Comparison of ENCODE assay signal across 8 mouse cellular contexts in the genomic region with DNA sequence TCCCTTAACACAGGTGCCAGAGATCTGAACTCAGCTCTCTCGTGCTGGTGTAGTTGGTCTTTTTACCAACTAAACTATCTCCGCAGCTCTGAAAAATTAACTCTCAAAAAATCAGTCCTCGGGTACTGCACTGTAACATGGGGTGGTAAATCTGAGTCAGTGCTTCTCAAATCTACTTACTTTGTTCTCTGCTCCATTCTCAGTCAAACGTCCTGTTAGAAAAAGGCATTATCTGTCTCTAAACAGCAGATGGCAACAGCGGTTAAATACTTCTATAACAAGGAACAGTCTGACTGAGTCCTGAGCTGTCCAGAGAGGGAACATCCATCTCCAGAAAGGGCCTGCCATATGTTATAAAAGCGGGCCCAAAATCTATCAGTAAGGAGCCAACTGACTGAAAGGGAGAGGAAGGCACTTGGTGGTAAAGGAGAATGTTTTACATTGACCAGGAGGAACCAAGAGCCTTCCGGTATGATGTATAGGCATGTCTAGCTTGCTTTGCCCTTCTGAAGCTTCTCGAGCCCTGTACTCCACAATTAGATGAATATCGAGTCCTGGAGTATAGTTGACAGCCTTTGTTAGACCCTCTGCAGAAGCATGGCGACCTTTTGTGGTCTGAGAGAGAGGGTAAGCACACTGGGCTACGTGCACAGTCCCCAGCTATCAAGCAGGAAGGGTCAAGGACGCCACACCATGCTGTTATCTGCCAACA. TPM values are rescaled to one million over a fixed set of nuclear protein-coding genes. Genes with fewer than 3 reads are reported as not detected.
DNase-seq lines count a peak whose midpoint lies in the region; ATAC-seq lines count a peak whose summit lies in the region.
"Not testable (repeated sequence)": the region's sequence is repeated elsewhere in the genome, so short reads cannot be mapped to it uniquely, and the experiment has no call there.

Mthfs (plus strand) TSS at position 324 of the 712 bp plus-strand sequence.

- peak within 1 kb of the TSS; percentile 34 for H3K4me3 ChIP-seq in kidney, embryonic 16.5 days (ENCODE audit: low read length)
- peak within 1 kb of the TSS; percentile 35 for H3K4me3 ChIP-seq in limb, embryonic 15.5 days
- peak within 1 kb of the TSS; percentile 35 for H3K4me3 ChIP-seq in midbrain, embryonic 12.5 days
- H3K4me3 ChIP-seq in stomach, embryonic 15.5 days (replicated peaks) = peak within 1 kb of the TSS; percentile 33

- H3K9me3 ChIP-seq in kidney, embryonic 16.5 days (ENCODE audit: low read length); limb, embryonic 15.5 days; midbrain, embryonic 12.5 days; stomach, embryonic 15.5 days: not testable (repeated sequence)

- not testable (repeated sequence) for H3K27me3 ChIP-seq in kidney, embryonic 16.5 days (ENCODE audit: insufficient read depth, low read length); limb, embryonic 15.5 days; midbrain, embryonic 12.5 days; stomach, embryonic 15.5 days (replicated peaks)

- H3K36me3 ChIP-seq in kidney, embryonic 16.5 days (ENCODE audit: insufficient read depth, low read length); limb, embryonic 15.5 days; midbrain, embryonic 12.5 days; stomach, embryonic 15.5 days: not testable (repeated sequence)

- not testable (repeated sequence) for H3K4me1 ChIP-seq in kidney, embryonic 16.5 days (ENCODE audit: insufficient read depth, low read length); limb, embryonic 15.5 days; midbrain, embryonic 12.5 days; stomach, embryonic 15.5 days

- H3K27ac ChIP-seq in kidney, embryonic 16.5 days (ENCODE audit: low read length) = peak within 1 kb of the TSS; percentile 68; the same call in 1 of the 2 replicates
- H3K27ac ChIP-seq in limb, embryonic 15.5 days = peak within 1 kb of the TSS; percentile 77
- peak within 1 kb of the TSS; percentile 70 for H3K27ac ChIP-seq in midbrain, embryonic 12.5 days (replicated peaks)
- peak within 1 kb of the TSS; percentile 75 for H3K27ac ChIP-seq in stomach, embryonic 15.5 days

- ATAC-seq in common myeloid progenitor, adult 5-6 weeks (replicated peaks; ENCODE audit: low read depth, poor library complexity, severe bottlenecking) = peak; percentile 59
- ATAC-seq in kidney, embryonic 16.5 days (ENCODE audit: low FRiP score, low TSS enrichment) = peak; percentile 73
- peak; percentile 55 for ATAC-seq in limb, embryonic 15.5 days (ENCODE audit: insufficient number of reproducible peaks, low FRiP score, low TSS enrichment, low read depth)
- ATAC-seq in midbrain, embryonic 12.5 days (ENCODE audit: low FRiP score, low read depth) = peak; percentile 55
- peak; percentile 41 for ATAC-seq in stomach, embryonic 15.5 days (ENCODE audit: insufficient read depth, low FRiP score, low read depth)

- 30% methylated on average over 9 of the region's 12 CpGs for WGBS in kidney, embryonic 16.5 days
- 24% methylated on average over 10 of the region's 12 CpGs for whole genome bisulfite sequencing in limb, embryonic 15.5 days
- 32% methylated on average over 9 of the region's 12 CpGs for WGBS in midbrain, embryonic 12.5 days
- WGBS in stomach, embryonic 15.5 days = 21% methylated on average over 9 of the region's 12 CpGs

- H3K9ac ChIP-seq in kidney, embryonic 16.5 days (replicated peaks; ENCODE audit: low read length); limb, embryonic 15.5 days; midbrain, embryonic 12.5 days (replicated peaks); stomach, embryonic 15.5 days: not testable (repeated sequence)

- peak within 1 kb of the TSS; percentile 47 for H3K4me2 ChIP-seq in kidney, embryonic 16.5 days (replicated peaks; ENCODE audit: low read depth, low read length)
- peak within 1 kb of the TSS; percentile 40 for H3K4me2 ChIP-seq in limb, embryonic 15.5 days
- peak within 1 kb of the TSS; percentile 46 for H3K4me2 ChIP-seq in midbrain, embryonic 12.5 days (replicated peaks)
- peak within 1 kb of the TSS; percentile 45 for H3K4me2 ChIP-seq in stomach, embryonic 15.5 days

- not testable (repeated sequence) for DNase-seq in adrenal gland, adult 18-20 months (ENCODE audit: low spot score in 2 of 2); heart, postnatal 4 days
- DNase-seq in frontal cortex, postnatal 36 days (ENCODE audit: low spot score in 2 of 2) = peak; percentile 27 to 37

RNA-seq across cellular contexts. Expression of gene Mthfs, which starts in this region (rescaled TPM):
- total RNA-seq in adrenal gland, adult 18-20 months (2021) = 10 to 100 TPM; 28.8 to 29.8 TPM
- 7.7 and 37.3 TPM in 2 replicates for total RNA-seq in common myeloid progenitor, adult 5-6 weeks (2017)
- 10 to 100 TPM; 18.9 to 19.4 TPM for total RNA-seq in heart, postnatal 4 days (2021)
- polyA plus RNA-seq in kidney, embryonic 16.5 days (2015; fragmentation: Nextera tagmentation; extraction: Ambion mirVana) = 27.7 and 28.2 TPM in 2 replicates
- 26.5 and 34.3 TPM in 2 replicates for polyA plus RNA-seq in limb, embryonic 15.5 days (2015; fragmentation: Nextera tagmentation; extraction: Ambion mirVana)
- 16.4 and 17.4 TPM in 2 replicates for polyA plus RNA-seq in midbrain, embryonic 12.5 days (2016; fragmentation: Nextera tagmentation; extraction: Ambion mirVana)
- 31.2 and 34.0 TPM in 2 replicates for polyA plus RNA-seq in stomach, embryonic 15.5 days (2015; fragmentation: Nextera tagmentation; extraction: Ambion mirVana)
